Mouse (Mus musculus): ENCODE data around the gene Olfr804.

Gene Olfr804

GRCm38 (mm10) chr10:129702910-129703309, at the start of gene Olfr804:
Gene Olfr804, plus strand, starts transcription at chr10:129703210.
- DNase-seq: no peak

- no peak for DNase-seq
Observed at GRCm38 (mm10) chr10:129657394-129657793, 45.6 kb upstream of the Olfr804 start, which contains the start of gene Olfr800. Gene Olfr800, plus strand, starts transcription at chr10:129657694.

- DNase-seq: no peak
Observed at GRCm38 (mm10) chr10:129673765-129674164, 29.2 kb upstream of the Olfr804 start, which contains the start of gene Olfr801. Gene Olfr801, minus strand, starts transcription at chr10:129673865.

GRCm38 (mm10) chr10:129688069-129688468, 14.9 kb upstream of the Olfr804 start, which contains the start of gene Olfr802:
Gene Olfr802, minus strand, starts transcription at chr10:129688169.
- DNase-seq: no peak

- no peak for DNase-seq
Observed at GRCm38 (mm10) chr10:129694186-129694585, 8.8 kb upstream of the Olfr804 start, which contains the start of gene Olfr803. Gene Olfr803, minus strand, starts transcription at chr10:129694286.

GRCm38 (mm10) chr10:129729275-129729674, 26.3 kb downstream of the Olfr804 start, which contains the start of gene Olfr805:
Gene Olfr805, minus strand, starts transcription at chr10:129729375.
- DNase-seq: no peak

GRCm38 (mm10) chr10:129741821-129742220, 38.8 kb downstream of the Olfr804 start, which contains the start of gene Olfr806:
Gene Olfr806, minus strand, starts transcription at chr10:129741921.
- no peak for DNase-seq

GRCm38 (mm10) chr10:129757693-129758092, 54.7 kb downstream of the Olfr804 start, which contains the start of gene Olfr807:
Gene Olfr807, minus strand, starts transcription at chr10:129757793.
- DNase-seq: no peak

All from thymus, postnatal 25 days (tissue).